Mouse (Mus musculus): ENCODE results near the gene Grk6.

The Grk6 gene

GRCm38 (mm10) chr13:55450511-55450980, 5.7 kb downstream of the Grk6 start:
- in situ Hi-C loops (cut with MboI; ENCODE audit: low pct_unique_long_range_greater_than_20kb in 1 of 2, low sequenced_read_pairs in 2 of 2, unreplicated experiment in 1 of 2) = no loop called here

- in situ Hi-C loops (cut with MboI; ENCODE audit: low pct_unique_long_range_greater_than_20kb in 1 of 2, low sequenced_read_pairs in 2 of 2, unreplicated experiment in 1 of 2) = no loop called here
Observed at GRCm38 (mm10) chr13:55451296-55451695, 6.4 kb downstream of the Grk6 start.

- in situ Hi-C loops (cut with MboI; ENCODE audit: low pct_unique_long_range_greater_than_20kb in 1 of 2, low sequenced_read_pairs in 2 of 2, unreplicated experiment in 1 of 2) = no loop called here
Observed at GRCm38 (mm10) chr13:55451785-55452549, 7.1 kb downstream of the Grk6 start.

DNA sequence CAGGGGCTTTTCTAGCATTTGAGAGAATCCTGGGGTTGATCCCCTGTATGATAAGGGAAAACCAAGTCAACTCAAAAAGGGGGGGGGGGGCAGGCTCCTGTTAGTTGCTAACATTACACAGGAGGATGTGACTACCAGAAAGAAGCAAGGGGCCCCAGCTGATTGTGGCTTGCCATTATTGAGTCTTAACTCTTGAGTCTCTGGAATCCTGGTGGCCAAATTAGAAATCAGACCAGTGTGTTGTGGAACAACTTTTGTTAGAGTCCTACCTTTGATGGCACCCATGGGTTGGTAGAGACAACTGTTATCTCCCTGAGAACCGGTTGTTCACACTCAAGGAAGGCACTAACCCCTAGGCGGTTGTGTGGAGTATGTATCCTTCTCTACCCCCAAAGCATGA, 18.1 kb downstream of the Grk6 start:
- in situ Hi-C loops (cut with MboI; ENCODE audit: low pct_unique_long_range_greater_than_20kb in 1 of 2, low sequenced_read_pairs in 2 of 2, unreplicated experiment in 1 of 2) = no loop called here

- in situ Hi-C loops (cut with MboI; ENCODE audit: low pct_unique_long_range_greater_than_20kb in 1 of 2, low sequenced_read_pairs in 2 of 2, unreplicated experiment in 1 of 2) = no loop called here
Observed at GRCm38 (mm10) chr13:55463399-55464026, 18.6 kb downstream of the Grk6 start.

GRCm38 (mm10) chr13:55464027-55464884, 19.4 kb downstream of the Grk6 start, which contains the start of gene Prr7:
Gene Prr7 (plus strand): TSS chr13:55464267.
- in situ Hi-C loops (cut with MboI; ENCODE audit: low pct_unique_long_range_greater_than_20kb in 1 of 2, low sequenced_read_pairs in 2 of 2, unreplicated experiment in 1 of 2) = no loop called here

DNA sequence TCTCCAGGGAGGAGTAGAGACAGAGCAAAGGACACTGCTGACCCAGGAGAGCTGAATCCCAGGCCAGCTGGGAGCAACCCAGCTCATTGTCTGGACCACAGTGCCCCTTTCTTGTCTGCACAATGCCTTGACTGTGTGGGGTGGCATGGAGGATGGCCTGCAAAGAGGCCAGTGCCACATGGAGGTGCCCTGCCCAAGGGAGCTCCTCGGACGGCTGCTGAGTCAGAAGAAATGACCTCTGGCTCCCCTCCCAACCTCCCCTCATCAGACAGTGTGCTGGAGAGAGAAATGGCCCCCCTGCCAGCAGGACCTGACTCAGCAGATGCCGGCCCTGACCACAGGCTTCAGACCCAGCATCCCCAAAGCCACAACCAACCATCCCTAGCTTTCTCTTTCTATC, 20.3 kb downstream of the Grk6 start:
- in situ Hi-C loops (cut with MboI; ENCODE audit: low pct_unique_long_range_greater_than_20kb in 1 of 2, low sequenced_read_pairs in 2 of 2, unreplicated experiment in 1 of 2) = no loop called here

- in situ Hi-C loops (cut with MboI; ENCODE audit: low pct_unique_long_range_greater_than_20kb in 1 of 2, low sequenced_read_pairs in 2 of 2, unreplicated experiment in 1 of 2) = no loop called here
Observed at GRCm38 (mm10) chr13:55465830-55466440, 21.1 kb downstream of the Grk6 start.

GRCm38 (mm10) chr13:55468851-55469560, 24.1 kb downstream of the Grk6 start:
- in situ Hi-C loops (cut with MboI; ENCODE audit: low pct_unique_long_range_greater_than_20kb in 1 of 2, low sequenced_read_pairs in 2 of 2, unreplicated experiment in 1 of 2) = no loop called here

DNA sequence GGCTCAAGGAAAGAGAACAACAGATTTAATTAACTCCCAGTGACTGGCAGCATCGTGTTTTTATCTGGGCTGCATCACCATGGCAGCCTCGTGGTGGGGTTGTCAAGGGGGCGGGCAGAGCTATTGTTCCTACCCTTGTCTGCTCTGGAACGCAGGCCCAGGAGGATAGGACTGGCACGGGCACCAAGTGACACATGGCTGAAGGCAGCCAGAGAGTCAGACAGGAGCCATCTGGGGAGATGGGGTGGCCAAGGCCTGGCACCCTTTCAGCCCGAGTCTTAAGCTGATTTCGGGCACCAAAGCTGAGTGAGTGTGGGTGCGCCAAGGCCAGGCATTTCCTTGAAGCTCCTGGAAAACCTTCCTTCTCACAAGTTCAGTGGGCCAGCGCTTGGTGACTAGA, 25.5 kb downstream of the Grk6 start:
- in situ Hi-C loops (cut with MboI; ENCODE audit: low pct_unique_long_range_greater_than_20kb in 1 of 2, low sequenced_read_pairs in 2 of 2, unreplicated experiment in 1 of 2) = loop anchor here in 1 of 2 experiments (10.0 kb wide), 1 partner anchor 66 kb away; no protein-coding TSS in a partner anchor

- in situ Hi-C loops (cut with MboI; ENCODE audit: low pct_unique_long_range_greater_than_20kb in 1 of 2, low sequenced_read_pairs in 2 of 2, unreplicated experiment in 1 of 2) = loop anchor here in 1 of 2 experiments (10.0 kb wide), 1 partner anchor 66 kb away; no protein-coding TSS in a partner anchor
Observed at GRCm38 (mm10) chr13:55471156-55471818, 26.4 kb downstream of the Grk6 start.

DNA sequence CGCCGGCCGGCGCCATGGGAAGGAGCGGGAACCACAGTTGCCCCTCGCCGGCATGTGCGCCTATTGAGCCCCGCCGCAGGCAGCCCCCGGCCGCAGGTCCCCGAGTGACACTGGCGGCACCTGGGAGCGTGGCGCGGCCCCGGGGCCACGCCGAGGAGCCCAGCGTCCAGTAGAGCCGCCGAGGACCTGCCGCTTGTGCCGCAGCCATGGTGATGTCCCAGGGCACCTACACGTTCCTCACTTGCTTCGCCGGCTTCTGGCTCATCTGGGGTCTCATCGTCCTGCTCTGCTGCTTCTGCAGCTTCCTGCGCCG, 26.9 kb downstream of the Grk6 start:
- in situ Hi-C loops (cut with MboI; ENCODE audit: low pct_unique_long_range_greater_than_20kb in 1 of 2, low sequenced_read_pairs in 2 of 2, unreplicated experiment in 1 of 2) = loop anchor here in 1 of 2 experiments (10.0 kb wide), 1 partner anchor 67 kb away; no protein-coding TSS in a partner anchor

GRCm38 (mm10) chr13:55472132-55473022, 27.5 kb downstream of the Grk6 start:
- in situ Hi-C loops (cut with MboI; ENCODE audit: low pct_unique_long_range_greater_than_20kb in 1 of 2, low sequenced_read_pairs in 2 of 2, unreplicated experiment in 1 of 2) = loop anchor here in 1 of 2 experiments (10.0 kb wide), 1 partner anchor 68 kb away; no protein-coding TSS in a partner anchor

DNA sequence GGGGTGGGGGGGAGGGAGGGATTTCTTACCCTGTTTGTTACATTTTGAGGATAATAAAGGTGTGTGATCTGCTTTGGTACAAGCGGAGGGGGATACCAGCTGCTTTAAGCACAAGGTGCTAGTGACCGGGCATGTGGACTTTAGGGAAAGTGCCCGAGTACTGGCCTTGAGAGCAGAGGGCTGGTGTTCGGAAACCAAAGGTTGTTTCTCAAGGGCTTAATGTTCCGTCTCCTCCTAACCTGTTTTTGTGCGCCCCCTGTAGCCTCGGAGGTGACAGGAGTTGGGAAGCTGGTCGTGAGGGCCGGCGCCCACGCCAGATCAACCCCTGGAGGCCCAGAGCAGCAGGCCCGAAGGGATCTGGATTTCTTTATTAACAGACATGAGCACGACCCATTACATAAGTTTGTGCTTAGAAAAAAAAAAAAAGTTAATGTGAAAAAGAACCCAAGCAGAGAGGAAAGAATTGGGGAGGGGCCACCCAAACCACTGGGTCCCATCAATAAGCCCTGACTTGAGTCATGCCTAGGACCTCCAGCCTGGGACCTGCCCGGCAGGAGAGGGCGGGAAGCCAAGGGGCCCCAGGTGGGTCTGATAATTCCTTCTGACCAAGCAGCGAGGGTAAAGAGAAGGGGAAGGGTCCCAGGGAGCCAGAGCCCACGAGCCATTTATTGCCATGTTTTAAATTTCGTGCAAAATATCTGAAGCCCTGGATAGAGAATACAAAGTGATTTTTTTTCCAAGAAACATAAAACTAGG, 28.4 kb downstream of the Grk6 start:
- in situ Hi-C loops (cut with MboI; ENCODE audit: low pct_unique_long_range_greater_than_20kb in 1 of 2, low sequenced_read_pairs in 2 of 2, unreplicated experiment in 1 of 2) = loop anchor here in 1 of 2 experiments (10.0 kb wide), 1 partner anchor 68 kb away; no protein-coding TSS in a partner anchor

- in situ Hi-C loops (cut with MboI; ENCODE audit: low pct_unique_long_range_greater_than_20kb in 1 of 2, low sequenced_read_pairs in 2 of 2, unreplicated experiment in 1 of 2) = loop anchor here in 1 of 2 experiments (10.0 kb wide), 1 partner anchor 69 kb away; no protein-coding TSS in a partner anchor
Observed at GRCm38 (mm10) chr13:55473961-55474360, 29.1 kb downstream of the Grk6 start.

Measured in mouse embryonic stem cell (cell line).